Mouse (Mus musculus) lung, adult 2 months (tissue): ENCODE measurements around the gene Lsm14a. TPM values are rescaled to one million over a fixed set of nuclear protein-coding genes. Genes with fewer than 3 reads are reported as not detected.

Source experiments
- DNase-seq: peaks from one replicate; pipeline ENCODE4 v3.0.0; 2022
- H3K4me1 ChIP-seq: fragments of 200-500 bp; 2 replicates; pipeline ENCODE4 v1.6.1; 2011; ENCODE audit warnings: low read length; ENCODE audit not compliant: control insufficient read depth, insufficient read depth
- H3K4me3 ChIP-seq: fragments of 200-500 bp; replicated peaks from 2 replicates; pipeline ENCODE3; 2011; ENCODE audit warnings: low read depth, mild to moderate bottlenecking, control low read depth, low read length; ENCODE audit errors: extremely low read depth
- CTCF ChIP-seq: fragments of 200-500 bp; IDR thresholded peaks from 2 replicates; pipeline ENCODE4 v1.5.1; 2011; ENCODE audit warnings: mild to moderate bottlenecking, low read length, control low read depth; ENCODE audit not compliant: insufficient read depth
- POLR2A ChIP-seq: fragments of 200-500 bp; IDR thresholded peaks from 2 replicates; pipeline ENCODE4 v1.6.1; 2011; ENCODE audit warnings: low read depth, mild to moderate bottlenecking, control low read depth, low read length, borderline replicate concordance; ENCODE audit errors: extremely low read depth
- WGBS: fragments of 180-500 bp; shearing (Covaris S2); methylation state at CpG from one replicate; pipeline ENCODE4 v1.1.7; 2018; 5-methylcytosine and 5-hydroxymethylcytosine counted together
- polyA plus RNA-seq: library from polyadenylated mRNA; depleted of rRNA; stranded (reverse); fragments of >200 nt; gene quantifications from 2 replicates; pipeline ENCODE4 v1.2.3, GENCODE M21; 2012

Gene Lsm14a
- polyA plus RNA-seq, 1 experiment, result 72.9 TPM

DNA sequence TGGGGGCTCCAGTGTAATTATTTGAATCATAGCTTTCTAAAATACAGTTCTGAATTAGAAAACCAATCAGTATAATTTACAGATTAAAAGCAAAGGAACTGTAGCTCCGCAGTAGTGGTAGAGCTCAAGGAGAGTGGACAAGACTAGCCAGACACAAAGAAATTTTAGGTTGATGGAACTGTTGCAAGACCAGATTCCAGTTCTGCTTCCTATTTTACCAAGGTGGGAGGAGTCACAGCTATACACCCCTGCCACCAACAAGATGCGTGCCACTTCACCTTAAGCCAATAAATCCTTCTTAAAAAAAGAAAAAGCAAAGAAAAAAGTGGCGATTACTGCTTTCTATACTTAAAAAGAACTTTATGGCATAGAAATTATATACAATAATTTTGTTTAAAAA lies 12.8 kb downstream of the Lsm14a start:
- no peak for DNase-seq
- TF ChIP-seq POLR2A, result no peak
- no peak for TF ChIP-seq CTCF
- peaks cover 14% of the 10 kb centered on the region for H3K4me1 ChIP-seq
- H3K4me3 ChIP-seq, result no peak overlapping the region
- 80% methylated on average over 3 of the region's 3 CpGs for WGBS

DNA sequence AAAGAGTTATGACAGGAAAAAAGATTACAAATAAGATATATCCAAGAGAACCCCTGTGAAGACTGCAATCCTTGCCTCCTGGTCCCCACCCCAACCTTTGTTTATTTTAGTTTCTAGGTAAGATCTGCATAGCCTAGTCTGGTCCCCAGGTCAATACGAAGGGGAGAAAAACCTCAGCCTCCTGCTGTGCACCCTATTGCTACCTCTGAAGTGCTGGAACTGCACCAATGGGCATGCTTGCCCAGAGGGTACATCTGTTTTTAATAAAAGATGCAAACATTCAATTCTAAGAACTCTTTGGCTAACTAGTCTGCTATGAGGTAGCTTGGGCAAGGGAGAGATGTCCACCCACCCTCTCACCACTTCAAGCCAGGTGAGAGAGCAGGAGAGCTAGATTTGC lies 19.2 kb downstream of the Lsm14a start:
- no peak overlapping the region for H3K4me3 ChIP-seq
- TF ChIP-seq CTCF, result no peak
- TF ChIP-seq POLR2A, result no peak
- DNase-seq, result no peak
- peaks cover 5% of the 10 kb centered on the region for H3K4me1 ChIP-seq
- 66% methylated on average over 1 of the region's 1 CpGs for WGBS

DNA sequence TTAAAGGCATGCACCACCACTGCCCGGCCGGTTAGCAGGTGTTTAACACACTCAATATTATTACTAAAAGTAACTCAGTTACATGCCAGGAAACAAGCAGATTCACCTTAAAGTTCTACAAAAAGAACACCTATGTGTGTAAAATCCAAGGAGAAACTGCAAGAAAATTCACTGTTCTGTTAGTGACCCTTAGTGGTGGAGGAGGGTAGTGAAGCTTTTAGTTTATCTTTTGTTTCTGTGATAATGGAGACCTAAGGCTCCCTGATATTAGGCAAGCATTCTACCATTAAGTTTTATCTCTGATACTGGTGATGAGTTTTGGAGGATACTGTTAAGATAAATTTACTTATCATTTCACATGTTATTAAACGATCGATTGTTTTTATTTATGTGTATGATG lies 37.5 kb downstream of the Lsm14a start:
- DNase-seq, result no peak
- no peak overlapping the region for H3K4me3 ChIP-seq
- TF ChIP-seq CTCF (peak; percentile 46; the same call in 1 of the 2 replicates), POLR2A (no peak)
- WGBS, result 87% methylated on average over 4 of the region's 4 CpGs
- H3K4me1 ChIP-seq, result peaks cover 2% of the 10 kb centered on the region; the same call in 1 of the 2 replicates

DNA sequence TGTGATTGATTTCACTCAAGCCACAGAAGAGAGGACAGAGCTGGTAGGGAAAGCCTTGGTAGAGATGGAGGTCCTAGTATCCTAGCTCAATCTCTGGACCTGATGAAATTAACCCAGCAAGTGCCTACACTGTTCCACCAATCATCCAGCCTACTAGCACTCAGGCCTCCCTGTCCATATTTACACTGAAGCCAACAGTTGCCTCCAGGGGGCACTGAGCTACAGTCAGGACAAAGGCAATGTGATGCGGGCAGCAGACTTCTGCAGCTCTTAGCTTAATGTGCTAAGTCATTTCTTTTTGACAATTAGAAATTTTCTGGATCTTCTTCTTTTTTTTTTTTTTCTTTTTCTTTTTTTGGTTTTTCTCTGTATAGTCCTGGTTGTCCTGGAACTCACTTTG lies 41.1 kb downstream of the Lsm14a start:
- TF ChIP-seq CTCF (peak; percentile 41), POLR2A (no peak)
- WGBS, result 60% methylated on average over 1 of the region's 1 CpGs
- no peaks in the 10 kb centered on the region for H3K4me1 ChIP-seq
- DNase-seq, result no peak
- H3K4me3 ChIP-seq, result no peak overlapping the region

DNA sequence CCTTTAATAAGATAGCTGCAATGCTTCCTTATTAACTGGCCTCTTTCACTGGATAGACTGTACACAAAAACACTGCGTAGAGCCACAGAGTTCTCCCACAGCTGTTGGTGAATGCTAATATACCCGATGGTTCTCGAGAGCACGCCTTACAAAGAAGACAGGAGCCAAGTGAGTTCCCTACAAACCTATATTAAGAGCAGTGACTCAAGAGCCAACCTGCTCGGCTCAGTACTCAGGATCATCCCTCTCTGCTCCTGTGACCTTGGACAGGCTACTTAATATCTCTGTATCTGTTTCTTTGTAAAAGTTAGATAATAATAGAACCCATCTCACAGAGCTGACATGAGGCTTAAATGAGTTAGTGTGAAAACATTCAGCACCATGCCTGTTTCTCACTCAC lies 42.9 kb downstream of the Lsm14a start:
- TF ChIP-seq POLR2A (no peak), CTCF (no peak)
- WGBS, result 89% methylated on average over 5 of the region's 5 CpGs
- DNase-seq, result no peak
- Histone ChIP-seq H3K4me1 (no peaks in the 10 kb centered on the region), H3K4me3 (no peak overlapping the region)

DNA sequence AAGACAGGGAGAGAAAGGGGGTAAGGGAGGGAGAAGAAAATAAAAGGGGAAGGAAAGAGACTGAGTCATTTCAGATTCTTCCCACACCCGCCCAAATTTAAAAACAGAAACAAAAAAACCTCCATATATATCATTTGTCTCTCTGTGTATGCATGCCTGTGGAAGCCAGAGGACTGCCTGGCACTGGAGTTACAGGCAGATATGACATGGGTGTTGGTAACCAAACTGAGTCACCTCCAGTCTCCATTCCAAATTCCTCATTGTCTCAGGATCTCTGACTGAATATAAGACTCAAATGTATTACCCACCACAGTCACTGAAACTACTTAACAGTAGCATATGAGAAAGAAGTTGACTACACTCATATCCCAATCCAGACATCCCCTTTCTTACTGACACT lies 45.1 kb downstream of the Lsm14a start:
- 67% methylated on average over 1 of the region's 1 CpGs for whole genome bisulfite sequencing
- TF ChIP-seq CTCF (no peak), POLR2A (no peak)

DNA sequence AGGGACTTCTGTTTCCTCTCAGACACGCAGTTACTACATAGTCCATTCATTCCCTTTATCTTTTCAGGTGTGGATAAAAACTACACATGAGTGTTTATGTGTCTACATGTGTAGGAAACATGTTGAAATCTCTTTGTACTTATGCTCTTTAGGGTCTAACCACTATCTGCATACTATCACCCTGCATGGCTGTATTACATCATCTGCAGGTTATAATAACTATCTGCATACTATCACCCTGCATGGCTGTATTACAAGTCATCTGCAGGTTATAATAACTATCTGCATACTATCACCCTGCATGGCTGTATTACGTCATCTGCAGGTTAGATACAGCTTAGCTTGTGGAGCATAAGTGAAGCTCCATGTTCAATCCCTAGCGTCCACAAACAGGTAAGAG lies 46.1 kb downstream of the Lsm14a start:
- TF ChIP-seq POLR2A (no peak), CTCF (no peak)
- Histone ChIP-seq H3K4me1 (no peaks in the 10 kb centered on the region), H3K4me3 (no peak overlapping the region)
- no peak for DNase-seq
- WGBS, result 86% methylated on average over 3 of the region's 3 CpGs

More for the DNA sequence above, 45.1 kb downstream of the Lsm14a start:
- no peak for DNase-seq
- no peak overlapping the region for H3K4me3 ChIP-seq
- H3K4me1 ChIP-seq, result no peaks in the 10 kb centered on the region

DNA sequence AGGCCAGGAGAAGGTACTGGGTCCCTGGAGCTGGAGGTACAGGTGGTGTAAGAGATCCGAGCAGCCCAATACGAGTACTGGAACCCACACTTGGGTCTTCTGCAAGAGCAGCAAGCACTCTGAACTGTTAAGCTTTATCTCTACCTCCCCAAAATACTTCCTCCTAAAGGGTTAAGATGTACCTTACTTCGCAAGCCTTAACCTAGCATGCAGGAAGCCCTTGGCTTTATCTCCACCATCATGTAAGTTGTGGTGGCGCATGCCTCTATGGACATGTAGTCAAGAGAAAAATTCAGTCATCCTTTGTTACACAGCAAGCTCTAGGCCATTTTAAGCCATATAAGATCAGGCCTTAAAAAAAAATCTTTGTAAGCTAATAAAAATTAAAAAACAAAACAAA lies 46.6 kb downstream of the Lsm14a start:
- H3K4me3 ChIP-seq, result no peak overlapping the region
- 91% methylated on average over 4 of the region's 4 CpGs for WGBS
- no peaks in the 10 kb centered on the region for H3K4me1 ChIP-seq
- no peak for TF ChIP-seq POLR2A
- DNase-seq, result no peak

DNA sequence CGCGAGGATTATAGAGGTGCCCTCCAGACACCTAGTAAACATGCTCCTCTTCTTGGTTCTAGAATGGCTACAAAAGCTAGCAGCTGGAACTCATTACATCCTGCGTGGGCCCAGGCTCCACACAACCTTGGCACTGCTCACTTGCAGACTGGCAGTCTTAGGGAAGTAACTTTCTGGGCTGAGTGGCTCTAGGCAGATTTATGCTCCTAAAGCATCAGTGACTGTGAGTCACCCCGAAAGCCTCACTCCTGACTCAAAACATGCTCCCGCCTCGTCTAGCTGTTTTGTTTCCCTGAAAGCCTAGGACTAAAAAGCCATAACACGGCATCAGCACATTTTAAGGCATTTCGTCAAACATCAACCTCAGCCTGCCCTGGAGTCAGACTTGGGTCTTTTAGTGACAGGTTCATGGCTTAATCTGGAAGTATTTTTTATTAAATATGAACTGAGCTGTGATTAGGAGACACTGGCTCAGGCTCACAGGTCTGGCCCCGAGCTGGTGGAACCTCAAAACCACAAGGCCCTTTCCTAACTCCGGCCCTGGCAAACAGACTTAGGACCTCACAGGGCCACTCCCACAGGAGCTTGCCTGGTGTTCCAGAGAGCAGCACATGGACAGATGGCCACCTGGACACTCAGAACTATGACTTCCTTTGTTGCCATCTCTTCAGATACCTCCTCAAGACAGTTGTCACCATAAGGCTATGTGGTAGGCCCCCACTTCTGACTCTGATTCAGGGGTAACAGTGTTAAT lies 50.9 kb downstream of the Lsm14a start:
- Histone ChIP-seq H3K4me1 (no peaks in the 10 kb centered on the region), H3K4me3 (no peak overlapping the region)
- 79% methylated on average over 10 of the region's 10 CpGs for WGBS
- TF ChIP-seq CTCF (no peak), POLR2A (no peak)
- no peak for DNase-seq

DNA sequence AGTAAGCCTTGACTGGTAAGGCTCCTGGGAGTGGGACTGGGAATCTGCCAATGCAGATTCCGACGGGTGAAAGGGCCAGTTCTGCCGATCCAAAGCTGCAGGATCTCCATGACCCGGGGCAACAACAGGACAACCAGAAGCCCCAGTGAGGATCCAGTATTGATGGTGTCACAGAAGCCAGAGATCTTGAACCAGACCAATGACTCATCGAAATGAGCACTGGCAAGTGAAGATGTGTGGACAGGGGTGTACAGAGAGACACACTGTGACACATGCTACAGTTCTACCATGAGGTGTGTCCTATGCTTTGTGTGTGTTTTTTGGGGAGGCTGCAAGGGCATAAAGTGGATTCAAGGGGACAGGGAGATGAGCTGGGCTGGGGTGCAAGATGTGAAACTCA lies 52.3 kb downstream of the Lsm14a start:
- DNase-seq, result no peak
- WGBS, result 85% methylated on average over 5 of the region's 5 CpGs
- no peaks in the 10 kb centered on the region for H3K4me1 ChIP-seq
- H3K4me3 ChIP-seq, result no peak overlapping the region
- TF ChIP-seq CTCF (no peak), POLR2A (no peak)
